Mouse (Mus musculus) E14TG2a.4 (cell line): ENCODE measurements around the gene Myo3b.

ENCODE experiments used
- CTCF ChIP-seq: conservative IDR thresholded peaks from 2 replicates; pipeline ENCODE4 v1.5.1; 2014; ENCODE audit warnings: low read length
- NANOG ChIP-seq: IDR thresholded peaks from 2 replicates; pipeline ENCODE4 v1.6.1; 2014; ENCODE audit warnings: borderline replicate concordance, low read length, mixed read lengths
- POU5F1 ChIP-seq: IDR thresholded peaks from 2 replicates; pipeline ENCODE4 v1.6.1; 2014; ENCODE audit warnings: low read length, borderline replicate concordance

DNA sequence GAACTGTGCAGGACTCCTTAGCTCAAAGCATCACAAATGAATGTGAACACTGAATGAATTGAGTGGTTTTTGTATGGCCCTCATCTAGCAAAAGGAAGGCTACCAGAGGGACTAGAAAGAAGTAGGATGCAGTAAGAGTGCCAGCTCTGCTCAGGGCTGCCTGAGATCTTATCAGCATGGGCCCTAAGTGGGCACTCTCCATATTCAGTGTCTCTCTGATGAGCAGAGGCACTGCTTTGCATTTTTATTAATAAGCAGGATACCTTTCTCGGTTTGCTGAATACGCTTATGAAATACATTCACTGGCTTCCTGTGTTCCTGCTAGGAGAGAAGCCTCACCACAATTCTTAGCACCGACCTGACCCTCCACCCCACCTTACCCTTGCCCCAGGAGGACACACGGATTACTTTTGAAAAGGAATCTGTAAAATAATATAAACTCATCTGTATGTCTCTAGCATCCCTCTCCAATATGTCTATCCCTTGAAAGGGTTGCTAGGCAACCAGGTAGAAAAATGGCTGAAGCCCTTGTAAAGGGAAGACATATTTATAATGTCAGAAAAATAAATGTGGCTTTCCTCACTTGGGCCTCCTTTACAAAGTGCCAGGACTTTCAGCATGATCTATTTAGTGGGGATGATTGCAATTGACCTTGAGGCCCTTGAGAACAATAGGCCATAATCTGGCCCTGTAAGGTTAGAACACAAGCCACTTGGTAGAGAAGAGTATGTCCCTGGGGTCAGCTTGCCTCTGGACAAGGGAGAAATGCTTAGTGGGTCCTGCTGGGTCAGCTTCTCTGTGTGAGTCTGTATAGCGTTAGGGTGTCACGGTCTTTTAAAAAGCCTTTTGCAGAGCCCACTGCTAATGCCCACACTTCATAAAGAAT lies 138.1 kb downstream of the Myo3b start:
- no peak for TF ChIP-seq CTCF
- no peak for TF ChIP-seq NANOG
- no peak for TF ChIP-seq POU5F1
